Mouse (Mus musculus): ENCODE data around the gene Tnks1bp1. TPM values are rescaled to one million over a fixed set of nuclear protein-coding genes. Genes with fewer than 3 reads are reported as not detected.

Gene Tnks1bp1
- total and polyA plus RNA-seq, 2 experiments from 2014 or later = 15.4 to 40.5 TPM

DNA sequence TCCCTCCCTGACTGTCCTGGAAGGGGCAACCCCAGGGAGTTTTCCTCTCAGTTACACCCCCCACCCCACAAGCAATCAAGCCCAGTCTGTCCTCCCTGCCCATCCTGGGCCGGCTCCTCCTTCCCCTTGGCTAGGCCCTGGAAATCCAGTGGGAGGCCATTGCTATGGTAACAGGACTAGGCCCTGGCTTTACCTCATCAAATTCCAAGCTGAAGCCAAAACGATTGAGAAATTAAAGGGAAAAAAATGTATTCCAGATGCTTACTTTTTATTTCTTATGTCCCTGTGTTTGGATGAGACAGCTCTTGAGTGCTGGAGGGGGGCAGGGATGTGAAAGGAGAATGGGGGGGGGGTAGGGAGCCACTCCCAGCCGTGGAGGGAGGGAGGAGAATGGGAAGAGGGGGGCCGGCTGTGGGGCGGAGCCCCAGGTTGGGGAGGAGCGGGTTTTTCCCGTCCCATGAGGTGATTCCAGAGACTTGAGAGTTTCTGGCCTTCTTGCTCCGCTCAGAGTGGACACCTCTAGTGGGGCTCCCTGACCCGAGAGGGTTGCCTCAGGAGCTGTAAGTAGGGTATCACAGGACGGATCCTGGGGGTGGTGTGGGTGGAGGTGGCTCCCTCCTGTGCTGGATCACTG lies 2.3 kb downstream of the Tnks1bp1 start:
- Histone ChIP-seq H3K4me3 (ENCODE audit: low read depth, low read length) (peak overlapping the region; percentile 50), H3K9me3 (replicated peaks; ENCODE audit: control insufficient read depth, low read length) (no peaks in the 10 kb centered on the region), H3K36me3 (replicated peaks; ENCODE audit: control insufficient read depth, insufficient read depth, low read length) (peaks cover 36% of the 10 kb centered on the region), H3K4me2 (ENCODE audit: low read depth, low read length) (peak overlapping the region; percentile 96), H3K4me1 (ENCODE audit: control insufficient read depth, insufficient read depth) (peaks cover 5% of the 10 kb centered on the region; the same call in 1 of the 2 replicates), H3K9ac (replicated peaks; ENCODE audit: low read depth, low read length) (peak overlapping the region; percentile 28), H3K27me3 (ENCODE audit: control insufficient read depth, insufficient read depth, low read length) (no peaks in the 10 kb centered on the region), H3K27ac (ENCODE audit: low read depth) (peak overlapping the region; percentile 82)
- ATAC-seq (ENCODE audit: insufficient read depth, low read depth) (peak; percentile 21), DNase-seq (ENCODE audit: low spot score) (peak; percentile 77)
- no peak for TF ChIP-seq CTCF (IDR thresholded peaks at IDR 0.05; ENCODE audit: low read depth)
- WGBS = 30% methylated on average over 10 of the region's 10 CpGs

GRCm38 (mm10) chr2:85050746-85051145 lies 2.9 kb downstream of the Tnks1bp1 start:
- DNase-seq (ENCODE audit: low spot score) (peak; percentile 32), ATAC-seq (ENCODE audit: insufficient read depth, low read depth) (no peak)
- peak overlapping the region; percentile 50 for H3K4me3 ChIP-seq (ENCODE audit: low read depth, low read length)
- H3K27ac ChIP-seq (ENCODE audit: low read depth) = peak overlapping the region; percentile 82
- H3K4me2 ChIP-seq (ENCODE audit: low read depth, low read length) = peak overlapping the region; percentile 96
- H3K27me3 ChIP-seq (ENCODE audit: control insufficient read depth, insufficient read depth, low read length) = no peaks in the 10 kb centered on the region
- H3K9me3 ChIP-seq (replicated peaks; ENCODE audit: control insufficient read depth, low read length) = no peaks in the 10 kb centered on the region
- WGBS = 34% methylated on average over 9 of the region's 9 CpGs
- TF ChIP-seq EP300 (IDR thresholded peaks at IDR 0.05; ENCODE audit: low read depth) (no peak), CTCF (IDR thresholded peaks at IDR 0.05; ENCODE audit: low read depth) (no peak)
- peaks cover 34% of the 10 kb centered on the region for H3K36me3 ChIP-seq (replicated peaks; ENCODE audit: control insufficient read depth, insufficient read depth, low read length)
- peak overlapping the region; percentile 28 for H3K9ac ChIP-seq (replicated peaks; ENCODE audit: low read depth, low read length)
- H3K4me1 ChIP-seq (ENCODE audit: control insufficient read depth, insufficient read depth) = peaks cover 5% of the 10 kb centered on the region; the same call in 1 of the 2 replicates

GRCm38 (mm10) chr2:85053192-85053816 lies 5.5 kb downstream of the Tnks1bp1 start:
- Histone ChIP-seq H3K27me3 (ENCODE audit: control insufficient read depth, insufficient read depth, low read length) (no peaks in the 10 kb centered on the region), H3K4me3 (ENCODE audit: low read depth, low read length) (no peak overlapping the region), H3K9me3 (replicated peaks; ENCODE audit: control insufficient read depth, low read length) (no peaks in the 10 kb centered on the region), H3K36me3 (replicated peaks; ENCODE audit: control insufficient read depth, insufficient read depth, low read length) (peaks cover 35% of the 10 kb centered on the region), H3K9ac (replicated peaks; ENCODE audit: low read depth, low read length) (no peak overlapping the region; the same call in 1 of the 2 replicates), H3K27ac (ENCODE audit: low read depth) (no peak overlapping the region), H3K4me1 (ENCODE audit: control insufficient read depth, insufficient read depth) (peaks cover 5% of the 10 kb centered on the region; the same call in 1 of the 2 replicates), H3K4me2 (ENCODE audit: low read depth, low read length) (peak overlapping the region; percentile 96)
- WGBS = 73% methylated on average over 5 of the region's 5 CpGs
- TF ChIP-seq CTCF (IDR thresholded peaks at IDR 0.05; ENCODE audit: low read depth) (no peak), EP300 (IDR thresholded peaks at IDR 0.05; ENCODE audit: low read depth) (no peak)
- DNase-seq (ENCODE audit: low spot score) = no peak
- no peak for ATAC-seq (ENCODE audit: insufficient read depth, low read depth)

DNA sequence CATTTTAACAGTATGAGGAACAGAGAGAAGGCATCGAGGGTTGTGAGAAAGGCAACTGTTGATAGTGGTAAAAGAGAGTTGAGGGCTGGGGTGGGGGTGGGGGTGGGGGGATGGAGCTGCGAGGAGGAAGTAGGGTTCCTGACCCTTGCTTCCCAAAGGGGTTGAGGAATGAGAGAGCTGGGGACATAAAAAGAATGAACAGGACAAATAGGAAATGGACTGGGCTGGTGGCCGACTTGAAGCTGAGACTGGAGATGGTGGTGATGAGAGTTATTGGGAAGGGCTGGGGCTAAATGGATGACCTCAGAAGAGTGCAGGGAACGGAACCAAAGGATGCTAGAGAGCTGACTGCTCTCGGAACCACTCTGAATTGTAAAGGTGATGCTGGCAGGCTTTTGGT lies 8.9 kb downstream of the Tnks1bp1 start:
- Histone ChIP-seq H3K4me1 (ENCODE audit: control insufficient read depth, insufficient read depth) (peaks cover 5% of the 10 kb centered on the region), H3K4me2 (ENCODE audit: low read depth, low read length) (no peak overlapping the region), H3K4me3 (ENCODE audit: low read depth, low read length) (no peak overlapping the region), H3K9me3 (replicated peaks; ENCODE audit: control insufficient read depth, low read length) (no peaks in the 10 kb centered on the region), H3K27me3 (ENCODE audit: control insufficient read depth, insufficient read depth, low read length) (no peaks in the 10 kb centered on the region), H3K27ac (ENCODE audit: low read depth) (no peak overlapping the region), H3K9ac (replicated peaks; ENCODE audit: low read depth, low read length) (no peak overlapping the region), H3K36me3 (replicated peaks; ENCODE audit: control insufficient read depth, insufficient read depth, low read length) (peaks cover 49% of the 10 kb centered on the region)
- TF ChIP-seq EP300 (IDR thresholded peaks at IDR 0.05; ENCODE audit: low read depth) (no peak), CTCF (IDR thresholded peaks at IDR 0.05; ENCODE audit: low read depth) (no peak)
- DNase-seq (ENCODE audit: low spot score) (no peak), ATAC-seq (ENCODE audit: insufficient read depth, low read depth) (no peak)
- 47% methylated on average over 5 of the region's 5 CpGs for WGBS

DNA sequence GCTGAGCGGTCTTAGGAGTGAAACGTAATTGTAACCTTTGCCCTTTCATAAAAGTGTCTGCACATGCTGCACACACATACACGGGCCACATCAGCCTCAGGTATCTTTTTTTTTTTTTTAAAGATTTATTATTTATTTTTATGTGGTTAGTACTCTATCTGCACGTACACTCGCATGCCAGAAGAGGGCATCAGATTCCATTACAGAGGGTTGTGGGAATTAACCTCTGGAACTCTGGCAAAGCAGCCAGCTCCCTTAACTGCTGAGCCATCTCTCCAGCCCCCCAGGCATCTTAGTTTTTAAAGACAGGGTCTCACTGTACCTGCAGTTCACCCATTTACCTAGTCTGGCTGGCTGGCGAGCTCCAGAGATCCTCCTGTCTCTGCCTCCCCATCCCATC lies 11.9 kb downstream of the Tnks1bp1 start:
- H3K27ac ChIP-seq (ENCODE audit: low read depth) = no peak overlapping the region
- peaks cover 5% of the 10 kb centered on the region for H3K4me1 ChIP-seq (ENCODE audit: control insufficient read depth, insufficient read depth)
- no peaks in the 10 kb centered on the region for H3K9me3 ChIP-seq (replicated peaks; ENCODE audit: control insufficient read depth, low read length)
- no peak overlapping the region for H3K9ac ChIP-seq (replicated peaks; ENCODE audit: low read depth, low read length)
- TF ChIP-seq CTCF (IDR thresholded peaks at IDR 0.05; ENCODE audit: low read depth) (no peak), EP300 (IDR thresholded peaks at IDR 0.05; ENCODE audit: low read depth) (no peak)
- no peak overlapping the region for H3K4me3 ChIP-seq (ENCODE audit: low read depth, low read length)
- H3K36me3 ChIP-seq (replicated peaks; ENCODE audit: control insufficient read depth, insufficient read depth, low read length) = peaks cover 65% of the 10 kb centered on the region
- ATAC-seq (ENCODE audit: insufficient read depth, low read depth) (no peak), DNase-seq (ENCODE audit: low spot score) (no peak)
- H3K4me2 ChIP-seq (ENCODE audit: low read depth, low read length) = peak overlapping the region; percentile 63; the same call in 1 of the 2 replicates
- 88% methylated on average over 6 of the region's 6 CpGs for WGBS
- no peaks in the 10 kb centered on the region for H3K27me3 ChIP-seq (ENCODE audit: control insufficient read depth, insufficient read depth, low read length)
